Mouse (Mus musculus): ENCODE results near the gene Ropn1. TPM values are rescaled to one million over a fixed set of nuclear protein-coding genes. Genes with fewer than 3 reads are reported as not detected.

The Ropn1 gene
- polyA plus RNA-seq, 1 experiment = not detected

DNA sequence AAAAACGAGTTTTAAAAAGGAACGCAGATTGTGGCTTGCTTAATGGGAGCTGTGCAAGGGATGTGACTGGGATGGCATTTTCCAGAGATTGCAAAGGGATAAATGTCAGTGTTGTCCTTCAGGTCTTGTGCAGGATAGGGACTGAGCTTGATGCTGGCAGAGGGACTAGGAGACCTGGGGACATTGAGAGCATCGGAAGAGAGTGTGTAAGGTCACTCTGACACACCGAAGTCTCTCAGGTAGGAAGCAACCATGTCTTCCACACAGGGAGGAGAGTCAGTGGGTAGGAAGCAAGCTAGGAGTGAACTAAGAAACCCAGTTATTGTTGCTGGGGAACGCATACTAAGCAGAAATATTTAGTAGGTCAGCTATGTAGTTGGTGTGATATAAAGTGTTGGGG is 8.3 kb downstream of the Ropn1 start:
- Histone ChIP-seq H3K79me2 (ENCODE audit: control insufficient read depth, insufficient read depth) (no peaks in the 10 kb centered on the region), H3K4me3 (ENCODE audit: insufficient read depth, poor library complexity, severe bottlenecking) (no peak overlapping the region), H3K79me3 (ENCODE audit: low read depth) (no peaks in the 10 kb centered on the region), H3K27me3 (ENCODE audit: control insufficient read depth, insufficient read depth, insufficient read length) (no peaks in the 10 kb centered on the region), H3K36me3 (ENCODE audit: control insufficient read depth, insufficient read depth) (no peaks in the 10 kb centered on the region), H3ac (ENCODE audit: control insufficient read depth, insufficient read length, low read depth) (no peak overlapping the region)
- no peak for TF ChIP-seq CEBPB (IDR thresholded peaks at IDR 0.05; ENCODE audit: low read depth)
- TF ChIP-seq MYOD1 (IDR thresholded peaks at IDR 0.05; ENCODE audit: control insufficient read depth, insufficient read length, low read depth) = no peak
- no peak for TF ChIP-seq FOSL1 (IDR thresholded peaks at IDR 0.05; ENCODE audit: insufficient read depth, low read length, poor library complexity, severe bottlenecking)
- TF ChIP-seq MYOG (IDR thresholded peaks at IDR 0.05; ENCODE audit: control insufficient read depth, extremely low read depth, insufficient read length) = no peak
- TF ChIP-seq MAX (IDR thresholded peaks at IDR 0.05) = no peak
- no peak for TF ChIP-seq USF1 (IDR thresholded peaks at IDR 0.05; ENCODE audit: low read depth)
- TF ChIP-seq CTCF (IDR thresholded peaks at IDR 0.05; ENCODE audit: control insufficient read depth, insufficient read depth, insufficient read length) = no peak

GRCm38 (mm10) chr16:34658388-34658787 is 8.7 kb downstream of the Ropn1 start:
- H3K4me3 ChIP-seq (ENCODE audit: insufficient read depth, poor library complexity, severe bottlenecking) = no peak overlapping the region
- no peak overlapping the region for H3ac ChIP-seq (ENCODE audit: control insufficient read depth, insufficient read length, low read depth)
- H3K79me3 ChIP-seq (ENCODE audit: low read depth) = no peaks in the 10 kb centered on the region
- H3K36me3 ChIP-seq (ENCODE audit: control insufficient read depth, insufficient read depth) = no peaks in the 10 kb centered on the region
- H3K79me2 ChIP-seq (ENCODE audit: control insufficient read depth, insufficient read depth) = no peaks in the 10 kb centered on the region
- no peaks in the 10 kb centered on the region for H3K27me3 ChIP-seq (ENCODE audit: control insufficient read depth, insufficient read depth, insufficient read length)
- TF ChIP-seq CEBPB (IDR thresholded peaks at IDR 0.05; ENCODE audit: low read depth) (no peak), MAX (IDR thresholded peaks at IDR 0.05) (no peak), FOSL1 (IDR thresholded peaks at IDR 0.05; ENCODE audit: insufficient read depth, low read length, poor library complexity, severe bottlenecking) (no peak), MYOG (IDR thresholded peaks at IDR 0.05; ENCODE audit: control insufficient read depth, extremely low read depth, insufficient read length) (no peak), CTCF (IDR thresholded peaks at IDR 0.05; ENCODE audit: control insufficient read depth, insufficient read depth, insufficient read length) (no peak), USF1 (IDR thresholded peaks at IDR 0.05; ENCODE audit: low read depth) (no peak), MYOD1 (IDR thresholded peaks at IDR 0.05; ENCODE audit: control insufficient read depth, insufficient read length, low read depth) (no peak)

GRCm38 (mm10) chr16:34664553-34664952 is 14.8 kb downstream of the Ropn1 start:
- TF ChIP-seq MYOG (IDR thresholded peaks at IDR 0.05; ENCODE audit: control insufficient read depth, extremely low read depth, insufficient read length) (no peak), CTCF (IDR thresholded peaks at IDR 0.05; ENCODE audit: control insufficient read depth, insufficient read depth, insufficient read length) (no peak), CEBPB (IDR thresholded peaks at IDR 0.05; ENCODE audit: low read depth) (no peak), USF1 (IDR thresholded peaks at IDR 0.05; ENCODE audit: low read depth) (no peak), MYOD1 (IDR thresholded peaks at IDR 0.05; ENCODE audit: control insufficient read depth, insufficient read length, low read depth) (no peak), FOSL1 (IDR thresholded peaks at IDR 0.05; ENCODE audit: insufficient read depth, low read length, poor library complexity, severe bottlenecking) (no peak), MAX (IDR thresholded peaks at IDR 0.05) (no peak)
- no peaks in the 10 kb centered on the region for H3K79me3 ChIP-seq (ENCODE audit: low read depth)
- no peaks in the 10 kb centered on the region for H3K27me3 ChIP-seq (ENCODE audit: control insufficient read depth, insufficient read depth, insufficient read length)
- no peak overlapping the region for H3ac ChIP-seq (ENCODE audit: control insufficient read depth, insufficient read length, low read depth)
- H3K4me3 ChIP-seq (ENCODE audit: insufficient read depth, poor library complexity, severe bottlenecking) = no peak overlapping the region
- no peaks in the 10 kb centered on the region for H3K79me2 ChIP-seq (ENCODE audit: control insufficient read depth, insufficient read depth)
- H3K36me3 ChIP-seq (ENCODE audit: control insufficient read depth, insufficient read depth) = no peaks in the 10 kb centered on the region

- TF ChIP-seq CEBPB (IDR thresholded peaks at IDR 0.05; ENCODE audit: low read depth) = no peak
- peak; percentile 36 for TF ChIP-seq USF1 (IDR thresholded peaks at IDR 0.05; ENCODE audit: low read depth)
- TF ChIP-seq MAX (IDR thresholded peaks at IDR 0.05) = no peak
- TF ChIP-seq CTCF (IDR thresholded peaks at IDR 0.05; ENCODE audit: control insufficient read depth, insufficient read depth, insufficient read length) = peak; percentile 82
- no peak for TF ChIP-seq FOSL1 (IDR thresholded peaks at IDR 0.05; ENCODE audit: insufficient read depth, low read length, poor library complexity, severe bottlenecking)
- no peak for TF ChIP-seq MYOD1 (IDR thresholded peaks at IDR 0.05; ENCODE audit: control insufficient read depth, insufficient read length, low read depth)
- Histone ChIP-seq H3K79me2 (ENCODE audit: control insufficient read depth, insufficient read depth) (no peaks in the 10 kb centered on the region), H3K79me3 (ENCODE audit: low read depth) (no peaks in the 10 kb centered on the region), H3K36me3 (ENCODE audit: control insufficient read depth, insufficient read depth) (no peaks in the 10 kb centered on the region), H3ac (ENCODE audit: control insufficient read depth, insufficient read length, low read depth) (no peak overlapping the region), H3K4me3 (ENCODE audit: insufficient read depth, poor library complexity, severe bottlenecking) (no peak overlapping the region), H3K27me3 (ENCODE audit: control insufficient read depth, insufficient read depth, insufficient read length) (no peaks in the 10 kb centered on the region)
Measured at GRCm38 (mm10) chr16:34667031-34667726, 17.5 kb downstream of the Ropn1 start.

DNA sequence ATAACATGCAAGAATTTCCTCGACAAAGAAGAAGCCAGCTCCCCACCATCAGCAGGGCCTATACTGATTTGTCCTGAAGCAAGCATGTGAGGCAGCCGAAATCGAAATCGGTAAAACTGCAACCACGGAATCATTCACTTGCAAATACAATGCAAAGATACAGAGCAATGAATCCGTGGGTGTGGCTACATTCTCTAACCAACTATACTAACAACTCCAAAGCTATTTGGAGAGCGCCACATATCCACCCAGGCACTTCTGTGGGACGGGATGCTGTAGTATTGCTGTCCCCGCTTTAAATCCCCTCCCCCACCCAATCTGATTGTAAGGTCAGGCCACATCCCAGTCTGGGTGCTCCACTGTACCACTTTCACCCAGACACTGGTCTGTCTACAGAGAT is 18.6 kb downstream of the Ropn1 start:
- Histone ChIP-seq H3K36me3 (ENCODE audit: control insufficient read depth, insufficient read depth) (no peaks in the 10 kb centered on the region), H3K79me2 (ENCODE audit: control insufficient read depth, insufficient read depth) (no peaks in the 10 kb centered on the region), H3K79me3 (ENCODE audit: low read depth) (no peaks in the 10 kb centered on the region), H3ac (ENCODE audit: control insufficient read depth, insufficient read length, low read depth) (no peak overlapping the region), H3K27me3 (ENCODE audit: control insufficient read depth, insufficient read depth, insufficient read length) (no peaks in the 10 kb centered on the region), H3K4me3 (ENCODE audit: insufficient read depth, poor library complexity, severe bottlenecking) (no peak overlapping the region)
- no peak for TF ChIP-seq CTCF (IDR thresholded peaks at IDR 0.05; ENCODE audit: control insufficient read depth, insufficient read depth, insufficient read length)
- no peak for TF ChIP-seq MYOD1 (IDR thresholded peaks at IDR 0.05; ENCODE audit: control insufficient read depth, insufficient read length, low read depth)
- TF ChIP-seq FOSL1 (IDR thresholded peaks at IDR 0.05; ENCODE audit: insufficient read depth, low read length, poor library complexity, severe bottlenecking) = no peak
- no peak for TF ChIP-seq MAX (IDR thresholded peaks at IDR 0.05)
- no peak for TF ChIP-seq USF1 (IDR thresholded peaks at IDR 0.05; ENCODE audit: low read depth)
- no peak for TF ChIP-seq MYOG (IDR thresholded peaks at IDR 0.05; ENCODE audit: control insufficient read depth, extremely low read depth, insufficient read length)
- TF ChIP-seq CEBPB (IDR thresholded peaks at IDR 0.05; ENCODE audit: low read depth) = no peak

All from C2C12 (cell line).